Mouse (Mus musculus): ENCODE measurements around the gene Cyp2b19.
"Not testable (repeated sequence)": the region's sequence is repeated elsewhere in the genome, so short reads cannot be mapped to it uniquely, and the experiment has no call there.

Cyp2b19 gene

DNA sequence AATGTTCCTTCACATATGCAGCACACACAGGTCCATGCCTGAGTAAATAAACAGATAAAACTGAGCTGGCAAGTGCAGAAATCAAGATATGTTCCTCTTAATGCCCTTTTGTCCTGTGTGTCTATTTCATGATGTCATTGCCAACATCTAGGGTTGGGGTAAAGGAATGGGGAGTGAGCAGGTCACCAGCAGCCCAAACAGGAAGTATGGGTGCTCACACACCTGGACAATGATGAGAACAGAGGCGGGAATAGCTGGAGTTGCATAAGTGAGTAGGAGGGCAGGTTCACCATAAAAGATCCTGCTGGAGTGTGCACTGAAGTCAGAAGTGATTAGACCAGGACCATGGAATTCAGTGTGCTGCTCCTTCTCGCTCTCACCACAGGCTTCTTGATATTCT is at the start of gene Cyp2b19:
Gene Cyp2b19, plus strand, starts transcription at position 301 of the 400 bp plus-strand sequence.
- DNase-seq (ENCODE audit: low read depth in 2 of 2, low spot score in 2 of 2), result no peak

DNA sequence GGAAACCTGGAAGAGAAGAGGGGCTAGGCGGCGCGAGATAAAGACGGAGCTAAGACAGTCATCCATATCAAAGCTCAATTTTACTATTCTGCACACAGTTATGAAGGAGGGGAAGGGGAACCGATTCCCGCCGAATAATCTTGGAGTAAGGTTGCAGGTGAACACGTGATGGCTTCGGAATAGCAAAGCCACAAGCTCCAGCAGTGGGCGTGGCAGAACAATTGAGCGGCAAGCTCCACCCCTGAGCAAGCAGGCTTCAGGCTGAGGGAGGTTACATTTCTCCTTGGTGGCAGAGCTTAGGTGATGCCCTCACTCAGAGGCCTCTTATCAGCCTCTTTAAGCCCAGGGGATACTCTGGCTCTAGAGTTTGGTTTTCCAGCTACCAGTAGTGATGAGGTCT is 45.9 kb upstream of the Cyp2b19 start:
- DNase-seq (ENCODE audit: low read depth in 2 of 2, low spot score in 2 of 2), result no peak

DNA sequence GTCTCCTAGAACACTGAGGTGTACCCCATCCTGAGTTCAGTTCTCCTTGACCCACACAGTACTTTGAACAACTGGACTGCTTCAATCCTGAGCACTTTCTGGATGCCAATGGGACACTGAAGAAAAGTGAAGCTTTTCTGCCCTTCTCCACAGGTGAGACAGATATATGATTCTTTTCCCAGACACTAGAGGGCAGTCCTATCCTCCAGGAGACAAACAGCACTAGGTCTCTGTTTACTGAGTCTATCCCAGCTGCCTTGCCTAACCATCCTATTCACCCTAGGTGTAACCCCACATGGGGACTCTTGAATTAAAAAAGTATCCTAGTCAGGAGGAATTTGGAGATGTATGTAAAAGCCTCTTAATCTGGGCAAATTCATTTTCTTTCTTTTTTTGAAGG is 18.0 kb upstream of the Cyp2b19 start:
- DNase-seq (ENCODE audit: low read depth in 2 of 2, low spot score in 2 of 2), result no peak

DNA sequence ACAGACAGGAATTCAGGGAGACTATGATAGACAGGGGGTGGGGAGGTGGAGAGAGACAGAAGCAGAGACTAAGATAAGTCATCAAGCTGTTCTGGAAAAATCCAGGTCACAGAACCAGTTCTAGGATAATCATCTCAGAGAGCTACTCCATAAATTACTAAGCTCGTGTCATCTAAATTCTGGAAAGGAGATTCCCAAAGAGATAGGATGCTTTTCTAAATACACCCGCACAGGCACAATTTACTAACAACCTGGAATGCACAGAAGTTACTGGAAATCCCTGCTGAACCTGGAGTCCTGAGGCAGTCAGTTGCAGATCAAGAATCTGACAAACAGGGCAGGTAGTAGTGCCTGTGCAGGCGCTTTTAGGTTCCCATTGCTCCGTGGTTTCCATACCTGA is 13.0 kb upstream of the Cyp2b19 start:
- DNase-seq (ENCODE audit: low read depth in 2 of 2, low spot score in 2 of 2), result no peak

- DNase-seq (ENCODE audit: low read depth in 2 of 2, low spot score in 2 of 2), result no peak
These were observed 11.5 kb upstream of the Cyp2b19 start for GRCm38 (mm10) chr7:26745486-26745885.

GRCm38 (mm10) chr7:26767084-26767483 is 10.1 kb downstream of the Cyp2b19 start:
- no peak for DNase-seq (ENCODE audit: low read depth in 2 of 2, low spot score in 2 of 2)

- no peak for DNase-seq (ENCODE audit: low read depth in 2 of 2, low spot score in 2 of 2)
These were observed 13.0 kb downstream of the Cyp2b19 start for GRCm38 (mm10) chr7:26769881-26770470.

DNA sequence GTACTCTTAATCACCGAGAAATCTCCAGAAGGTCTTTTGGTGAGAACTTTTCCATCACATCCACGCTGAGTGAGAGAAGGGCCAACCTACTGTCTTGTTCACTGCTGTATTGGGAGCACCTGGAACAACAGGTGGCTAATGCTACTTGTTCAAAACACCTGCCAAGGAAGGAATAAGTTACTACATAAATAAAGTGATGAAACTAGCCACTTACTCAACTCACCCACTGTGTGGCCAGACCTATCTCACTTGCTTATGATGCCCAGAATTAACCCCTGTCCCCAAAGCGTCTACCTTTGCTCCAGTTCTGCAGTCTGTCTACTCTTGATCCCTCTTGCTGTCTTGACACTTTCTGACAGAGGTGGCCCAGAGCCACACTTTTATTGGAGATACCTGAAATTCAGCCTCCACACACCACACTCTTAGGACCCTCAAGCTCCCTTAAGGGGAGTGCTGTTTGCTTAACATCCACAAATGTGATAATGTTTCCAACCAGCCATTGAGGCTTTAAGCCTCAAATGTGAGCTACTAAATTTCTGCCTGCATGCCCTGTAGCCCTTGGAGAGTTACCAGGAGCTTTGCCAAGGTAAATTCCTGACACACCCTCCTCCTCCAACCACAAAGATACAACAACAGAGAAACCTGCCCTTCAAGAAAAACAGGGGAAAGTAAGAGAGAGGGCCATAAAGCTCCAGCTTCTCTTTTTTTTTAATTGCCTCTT is 16.1 kb downstream of the Cyp2b19 start:
- no peak for DNase-seq (ENCODE audit: low read depth in 2 of 2, low spot score in 2 of 2)

DNA sequence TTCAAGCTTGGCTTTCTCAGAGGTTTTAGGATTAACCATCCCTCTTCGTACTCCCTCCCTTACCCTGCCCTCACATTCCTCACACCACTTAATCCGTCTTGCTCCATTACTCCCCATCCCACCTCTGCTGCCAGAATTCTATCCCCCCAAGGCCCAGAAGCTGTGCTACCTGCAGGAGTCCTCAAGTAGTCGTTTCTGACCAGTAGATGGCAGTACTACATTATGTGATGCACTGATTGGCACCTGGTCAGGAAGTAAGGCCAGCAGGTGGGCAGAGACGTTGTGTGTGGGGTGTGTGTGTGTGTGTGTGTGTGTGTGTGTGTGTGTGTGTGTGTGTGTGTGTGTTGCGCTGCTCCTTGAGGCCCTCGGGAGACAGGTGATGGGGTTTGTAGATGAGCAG is 18.9 kb downstream of the Cyp2b19 start:
- no peak for DNase-seq (ENCODE audit: low read depth in 2 of 2, low spot score in 2 of 2)

DNA sequence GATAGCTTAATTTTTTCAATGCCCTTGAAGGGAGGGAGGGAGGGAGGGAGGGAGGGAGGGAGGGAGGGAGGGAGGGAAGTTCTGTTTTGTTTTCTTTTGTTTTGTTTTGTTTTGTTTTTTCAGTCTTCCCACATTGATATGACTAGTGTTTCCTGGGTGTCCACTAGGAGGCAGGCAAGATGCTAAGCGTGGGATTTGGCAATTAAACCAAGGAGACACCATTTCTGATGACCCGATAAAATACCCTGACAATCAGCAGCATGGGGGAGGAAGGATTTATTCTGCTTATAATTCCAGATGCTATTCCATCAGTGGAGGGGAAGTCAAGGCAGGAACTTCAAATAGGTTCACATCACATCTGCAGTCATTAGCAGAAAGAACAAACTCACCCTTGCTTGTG is 20.9 kb downstream of the Cyp2b19 start:
- no peak for DNase-seq (ENCODE audit: low read depth in 2 of 2, low spot score in 2 of 2)

GRCm38 (mm10) chr7:26778474-26778873 is 21.5 kb downstream of the Cyp2b19 start:
- no peak for DNase-seq (ENCODE audit: low read depth in 2 of 2, low spot score in 2 of 2)

GRCm38 (mm10) chr7:26779799-26780416 is 23.0 kb downstream of the Cyp2b19 start:
- no peak for DNase-seq (ENCODE audit: low read depth in 2 of 2, low spot score in 2 of 2)

DNA sequence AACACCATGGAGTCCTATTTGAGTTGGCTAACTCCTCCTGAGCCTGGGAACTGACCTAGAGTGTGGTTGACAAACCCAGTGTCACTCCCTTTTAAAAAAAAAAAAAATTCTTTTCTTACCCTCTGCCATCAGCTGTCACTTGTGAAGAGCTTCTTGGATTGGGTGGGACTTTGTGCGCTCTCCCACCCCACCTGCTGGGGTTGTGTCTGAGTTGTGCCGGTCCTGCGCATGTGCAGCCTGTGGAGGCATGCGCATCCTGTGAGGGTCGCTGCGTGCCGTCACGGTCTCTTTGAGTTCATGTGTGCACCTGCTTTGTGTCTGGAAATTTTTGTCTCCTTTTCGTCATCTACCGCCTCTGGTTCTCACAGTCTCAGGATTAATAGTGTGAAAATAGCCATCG is 23.6 kb downstream of the Cyp2b19 start:
- DNase-seq (ENCODE audit: low read depth in 2 of 2, low spot score in 2 of 2), result no peak

GRCm38 (mm10) chr7:26780998-26781766 is 24.2 kb downstream of the Cyp2b19 start:
- no peak for DNase-seq (ENCODE audit: low read depth in 2 of 2, low spot score in 2 of 2)

- DNase-seq (ENCODE audit: low read depth in 2 of 2, low spot score in 2 of 2), result no peak
These were observed 24.8 kb downstream of the Cyp2b19 start for GRCm38 (mm10) chr7:26781767-26782131.

DNA sequence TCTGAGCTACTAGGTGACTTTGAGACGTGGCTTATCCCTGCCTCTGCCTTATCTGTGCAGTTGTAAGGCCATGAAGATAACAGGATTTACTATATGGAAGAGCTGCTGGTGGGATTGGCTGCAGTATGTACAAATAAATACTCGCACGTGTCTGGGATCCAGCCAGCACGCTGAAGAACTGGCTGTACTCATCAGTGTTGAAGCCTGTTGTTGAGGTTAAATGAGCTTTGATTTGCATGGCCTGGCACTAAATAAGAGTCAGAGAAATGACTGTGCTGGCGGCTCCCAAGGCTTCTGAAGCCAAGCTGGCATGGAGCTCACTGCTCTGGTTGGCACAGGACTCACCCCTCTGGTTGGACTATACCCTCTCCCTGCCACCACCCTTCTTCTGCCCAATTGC is 26.2 kb downstream of the Cyp2b19 start:
- no peak for DNase-seq (ENCODE audit: low read depth in 2 of 2, low spot score in 2 of 2)

DNA sequence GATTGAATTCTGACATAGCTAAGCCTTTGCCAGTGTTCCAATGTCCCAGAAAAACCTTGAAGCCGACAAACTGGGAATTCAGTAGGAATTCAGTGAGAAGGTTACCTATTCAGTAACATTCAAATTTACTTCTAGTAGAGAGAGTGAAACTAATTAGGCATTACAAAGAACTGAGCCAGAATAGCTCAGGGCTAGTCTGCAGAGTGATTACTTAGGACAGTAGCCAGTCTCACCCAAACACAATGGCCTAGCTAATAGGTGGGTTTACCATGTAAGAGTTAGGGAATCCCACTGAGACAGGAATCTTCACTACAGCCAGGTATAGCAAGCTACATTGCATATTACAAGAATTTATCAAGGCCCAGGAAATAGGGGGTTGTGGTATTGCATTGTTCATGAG is 29.1 kb downstream of the Cyp2b19 start:
- DNase-seq (ENCODE audit: low read depth in 2 of 2, low spot score in 2 of 2), result not testable (repeated sequence)

- no peak for DNase-seq (ENCODE audit: low read depth in 2 of 2, low spot score in 2 of 2)
These were observed 33.0 kb downstream of the Cyp2b19 start for GRCm38 (mm10) chr7:26789984-26790383.

GRCm38 (mm10) chr7:26800104-26800503 is 43.2 kb downstream of the Cyp2b19 start:
- DNase-seq (ENCODE audit: low read depth in 2 of 2, low spot score in 2 of 2), result no peak

DNA sequence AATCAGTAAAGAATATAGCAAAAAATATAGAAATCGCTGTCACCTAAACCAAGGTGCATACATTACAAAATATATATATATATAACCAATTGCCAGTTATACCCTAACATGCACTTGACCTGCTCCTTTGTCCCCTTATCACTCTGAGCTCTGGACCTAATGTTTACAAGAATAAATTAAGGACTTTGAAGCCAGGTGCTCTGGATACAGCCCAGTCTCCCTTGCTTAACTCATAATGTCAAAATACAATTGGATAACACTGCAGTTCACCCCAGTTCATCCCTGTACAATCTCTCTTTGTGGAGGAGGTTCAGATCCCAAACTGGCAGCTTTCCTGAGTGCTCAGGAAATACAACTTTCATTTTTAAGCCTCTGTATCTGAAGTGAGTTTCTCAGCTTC is 44.1 kb downstream of the Cyp2b19 start:
- no peak for DNase-seq (ENCODE audit: low read depth in 2 of 2, low spot score in 2 of 2)

GRCm38 (mm10) chr7:26808592-26808991 is 51.6 kb downstream of the Cyp2b19 start, which contains the start of gene Cyp2g1:
TSS of gene Cyp2g1 (plus strand) at chr7:26808892.
- no peak for DNase-seq (ENCODE audit: low read depth in 2 of 2, low spot score in 2 of 2)
